ENCODE assay signal across 1 mouse cellular context in genomic region chr19:8798264-8798946, GRCm38 (mm10).
TF ChIP-seq lines count a peak whose summit lies in the region.

Gene Polr2g, minus strand, starts transcription at chr19:8798577.

TF ChIP-seq in MEL, 35 proteins besides CTCF, POLR2A, EP300 and RAD21 (continued from another document):
- 0 out of 2 replicates have a peak, but pooled peaks have one; percentile 12 for TF ChIP-seq MYB (IDR thresholded peaks at IDR 0.05; ENCODE audit: low read depth, low read length)
- peak; percentile 83 for TF ChIP-seq NELFE (IDR thresholded peaks at IDR 0.05; ENCODE audit: low read depth, low read length)
- peak; percentile 75 for TF ChIP-seq TCF12 (IDR thresholded peaks at IDR 0.05; ENCODE audit: low read depth, low read length)
- TF ChIP-seq ZNF384 (IDR thresholded peaks at IDR 0.05; ENCODE audit: low read depth, low read length): no peak
- TF ChIP-seq GABPA (IDR thresholded peaks at IDR 0.05; ENCODE audit: low read depth, low read length): no peak
